Mouse (Mus musculus): ENCODE results near the gene Atp6ap1. TPM values are rescaled to one million over a fixed set of nuclear protein-coding genes. Genes with fewer than 3 reads are reported as not detected.

Gene Atp6ap1
- total RNA-seq, 1 experiment from 2014 or later = 150 TPM

GRCm38 (mm10) chrX:74299721-74300120 is 2.8 kb downstream of the Atp6ap1 start:
- DNase-seq = no peak

- DNase-seq = peak; percentile 83
These were observed 8.2 kb downstream of the Atp6ap1 start, which contains the start of gene Gdi1 for GRCm38 (mm10) chrX:74304867-74305700. Gene Gdi1 (plus strand): TSS chrX:74304998.

- DNase-seq = peak; percentile 93
These were observed 15.9 kb downstream of the Atp6ap1 start, which contains the start of gene Fam50a for GRCm38 (mm10) chrX:74312540-74313464. Gene Fam50a (plus strand): TSS chrX:74313033.

- DNase-seq = peak; percentile 83
These were observed 31.8 kb downstream of the Atp6ap1 start, which contains the start of gene Plxna3 for GRCm38 (mm10) chrX:74328725-74329161. Gene Plxna3 (plus strand): TSS chrX:74329066.

GRCm38 (mm10) chrX:74329215-74329671 is 32.3 kb downstream of the Atp6ap1 start:
- DNase-seq = no peak

- no peak for DNase-seq
These were observed 33.5 kb downstream of the Atp6ap1 start for GRCm38 (mm10) chrX:74330166-74330930.

- DNase-seq = no peak
These were observed 56.0 kb downstream of the Atp6ap1 start for GRCm38 (mm10) chrX:74352645-74353466.

GRCm38 (mm10) chrX:74353467-74353770 is 56.5 kb downstream of the Atp6ap1 start, which contains the start of gene Lage3:
Gene Lage3 (minus strand): TSS chrX:74353618.
- peak; percentile 90 for DNase-seq

Small RNA genes within 50 kb of the gene (microRNA-seq; reads per million reads assigned to microRNA genes)
- gene Mir7091 (0 to 0.43 reads per million in 2 experiments), gene Mir7092 (0 to 0.38 reads per million in 2 experiments)

Other genes with a start within 250 kb of the Atp6ap1 start
- gene Opn1mw, start 169.6 kb upstream of the Atp6ap1 start, total RNA-seq (2021) = not detected in 2 replicates
- 31.6 and 36.4 TPM in 2 replicates for gene Mecp2, start 161.7 kb upstream of the Atp6ap1 start, total RNA-seq (2021)
- not detected in 2 replicates for gene Tex28, start 129.3 kb upstream of the Atp6ap1 start, total RNA-seq (2021)
- not detected in 2 replicates for gene Tktl1, start 119.8 kb upstream of the Atp6ap1 start, total RNA-seq (2021)
- gene Flna, start 47.3 kb upstream of the Atp6ap1 start, total RNA-seq (2021) = 138 and 176 TPM in 2 replicates
- 56.8 and 67.7 TPM in 2 replicates for gene Emd, start 42.4 kb upstream of the Atp6ap1 start, total RNA-seq (2021)
- gene Rpl10, start 26.3 kb upstream of the Atp6ap1 start, total RNA-seq (2021) = 289 and 296 TPM in 2 replicates
- 61.6 and 72.0 TPM in 2 replicates for gene Taz, start 15.2 kb upstream of the Atp6ap1 start, total RNA-seq (2021)
- 9.0 and 12.7 TPM in 2 replicates for gene Dnase1l1, start 14.8 kb upstream of the Atp6ap1 start, total RNA-seq (2021)
- gene Gdi1, start 7.9 kb downstream of the Atp6ap1 start, total RNA-seq (2021) = 150 and 180 TPM in 2 replicates
- 53.1 and 56.0 TPM in 2 replicates for gene Fam50a, start 15.9 kb downstream of the Atp6ap1 start, total RNA-seq (2021)
- gene Plxna3, start 32.0 kb downstream of the Atp6ap1 start, total RNA-seq (2021) = 7.7 and 9.0 TPM in 2 replicates
- 54.2 and 55.1 TPM in 2 replicates for gene Lage3, start 56.5 kb downstream of the Atp6ap1 start, total RNA-seq (2021)
- gene Ubl4a, start 76.1 kb downstream of the Atp6ap1 start, total RNA-seq (2021) = 49.6 and 51.5 TPM in 2 replicates
- gene Slc10a3, start 76.3 kb downstream of the Atp6ap1 start, total RNA-seq (2021) = 18.9 and 21.5 TPM in 2 replicates
- gene Fam3a, start 96.2 kb downstream of the Atp6ap1 start, total RNA-seq (2021) = 26.6 and 29.7 TPM in 2 replicates
- gene Ikbkg, start 96.2 kb downstream of the Atp6ap1 start, total RNA-seq (2021) = 56.3 and 56.5 TPM in 2 replicates
- 105 and 114 TPM in 2 replicates for gene G6pdx, start 132.1 kb downstream of the Atp6ap1 start, total RNA-seq (2021)
- gene Gm6880, start 184.3 kb downstream of the Atp6ap1 start, total RNA-seq (2021) = not detected in 2 replicates

Data from adrenal gland, postnatal 14 days (tissue).